Mouse (Mus musculus): ENCODE measurements at regions not wholly inside any gene's neighbourhood (a gene's known extent, or its start where the extent isn't known, plus 50 kb on each side); places are given as distances from the start of the nearest gene placed in this dataset.

DNA sequence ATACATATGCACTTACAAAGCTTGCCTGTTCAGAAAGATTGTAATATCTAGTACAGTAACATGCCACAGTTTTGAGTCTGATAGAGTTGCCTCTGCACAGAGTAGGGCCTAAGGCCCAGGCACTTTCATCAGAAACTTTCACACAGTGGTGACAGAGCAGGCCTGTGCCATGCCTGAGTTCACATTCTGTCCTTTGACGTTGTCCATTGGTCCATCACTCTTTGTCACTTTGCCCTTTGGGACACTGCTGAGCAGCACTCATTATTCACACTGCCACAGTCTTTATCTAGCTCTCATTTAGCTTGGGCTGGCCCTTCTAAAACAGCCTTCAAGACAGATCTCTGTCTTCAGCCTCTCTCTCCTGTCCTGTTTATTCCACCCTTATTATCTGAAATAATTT is 1055.0 kb downstream of the Fam19a2 start:
- DNase-seq (ENCODE audit: low spot score in 2 of 2): no peak

DNA sequence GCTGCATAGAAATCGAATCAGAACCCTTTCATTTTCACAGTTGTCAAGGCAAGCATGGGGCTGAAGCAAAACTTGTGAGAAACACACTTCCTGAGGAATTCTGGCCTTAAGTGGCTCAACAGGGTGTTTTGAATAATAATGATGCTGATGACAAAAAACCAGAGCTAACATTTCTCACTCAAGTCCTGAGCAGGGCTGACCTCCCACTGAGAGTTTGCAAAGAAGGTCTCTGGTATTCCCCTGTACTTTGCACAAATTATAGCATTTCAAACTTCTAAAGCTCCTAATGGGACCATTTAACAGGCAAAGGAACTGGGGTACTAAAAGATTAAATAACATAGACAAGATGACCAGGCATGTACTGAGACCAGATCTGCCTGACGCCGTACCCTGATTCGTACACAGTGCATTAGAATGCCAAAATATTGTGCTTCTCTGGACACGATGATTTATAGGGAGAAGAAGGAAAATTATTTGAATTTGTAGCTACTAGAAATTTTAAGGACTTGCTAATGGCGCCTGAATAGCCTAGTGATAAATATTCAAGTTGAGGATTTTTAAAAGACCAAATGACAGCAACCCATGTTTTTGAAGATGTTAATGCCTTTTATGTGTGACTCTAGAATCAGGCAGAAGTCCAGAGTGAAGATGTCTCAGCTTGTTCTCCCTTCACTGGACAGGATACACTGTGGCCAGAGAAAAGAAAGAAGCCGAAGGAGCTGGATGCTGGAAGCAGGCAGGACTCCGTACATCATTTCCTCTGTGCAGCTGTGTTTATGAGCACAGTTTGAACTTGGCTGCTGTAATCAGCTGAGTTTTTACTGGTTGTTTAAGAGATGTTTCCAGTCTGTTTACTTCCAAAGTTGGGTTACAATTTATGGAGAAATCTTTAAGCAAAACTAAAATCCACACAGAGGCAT is 1056.7 kb downstream of the Fam19a2 start:
- peak in 1 of 2 experiments; percentile 1 for DNase-seq (ENCODE audit: low spot score in 2 of 2)

DNA sequence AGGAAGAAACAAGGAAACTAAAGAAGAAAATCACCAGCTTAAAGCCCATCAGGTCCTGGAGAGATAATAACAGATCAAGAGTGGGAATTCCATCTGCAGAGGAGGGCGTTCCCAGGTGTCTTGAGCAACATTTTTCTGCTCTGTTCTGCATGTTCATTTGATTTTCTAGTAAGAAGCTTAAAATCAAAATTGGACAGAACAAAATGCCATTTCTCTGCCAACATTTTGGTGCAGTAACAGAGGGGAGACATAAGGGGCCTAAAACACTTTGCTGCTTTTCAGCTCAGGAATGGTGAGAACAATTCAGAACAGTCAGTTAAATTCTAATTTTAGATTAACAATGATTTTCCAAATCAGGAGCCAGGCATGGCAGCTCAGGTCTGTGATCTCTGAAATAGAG is 1056.8 kb downstream of the Slc16a7 start:
- DNase-seq (ENCODE audit: low spot score in 2 of 2): no peak

DNA sequence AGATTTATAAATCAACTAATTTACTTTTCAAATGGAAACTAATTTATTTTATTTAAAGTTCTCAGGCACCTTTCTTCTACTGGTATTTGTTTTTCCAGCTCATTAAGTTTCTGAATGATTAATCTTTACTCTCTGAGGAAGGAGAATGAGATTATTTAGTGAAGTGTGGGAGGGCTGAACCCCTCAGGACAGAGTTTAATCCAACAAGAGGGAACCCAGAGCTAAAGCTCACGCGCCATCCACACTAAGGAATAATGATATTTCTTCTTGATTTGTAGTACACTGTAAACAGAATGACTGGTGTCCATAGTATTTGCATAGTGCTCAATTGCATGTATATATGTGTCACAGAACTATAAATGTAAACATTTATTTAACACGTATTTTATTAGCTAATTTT is 1050.3 kb downstream of the Slc16a7 start:
- no peak for DNase-seq (ENCODE audit: low spot score in 2 of 2)

DNA sequence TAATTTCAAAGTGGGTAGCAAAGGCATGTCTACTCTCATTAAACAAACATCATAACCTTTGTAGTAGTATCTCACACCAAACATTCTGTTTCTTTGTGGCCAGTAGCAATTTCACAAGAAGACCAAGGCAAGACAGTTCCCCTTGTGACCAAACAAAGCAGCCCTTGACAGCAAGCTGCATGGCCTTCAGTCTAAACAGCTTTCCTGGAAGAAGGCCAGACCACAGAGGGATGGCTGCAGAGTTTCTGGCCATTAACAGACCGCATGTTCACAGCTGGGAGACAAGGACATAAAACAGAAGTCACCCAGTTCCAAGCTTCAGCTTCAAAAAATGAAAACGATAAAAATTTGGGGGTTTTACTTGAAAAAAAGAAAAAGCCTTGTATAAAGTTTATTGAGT is 1040.0 kb downstream of the Slc16a7 start:
- DNase-seq (ENCODE audit: low spot score in 2 of 2): peak; percentile 50 to 51

DNA sequence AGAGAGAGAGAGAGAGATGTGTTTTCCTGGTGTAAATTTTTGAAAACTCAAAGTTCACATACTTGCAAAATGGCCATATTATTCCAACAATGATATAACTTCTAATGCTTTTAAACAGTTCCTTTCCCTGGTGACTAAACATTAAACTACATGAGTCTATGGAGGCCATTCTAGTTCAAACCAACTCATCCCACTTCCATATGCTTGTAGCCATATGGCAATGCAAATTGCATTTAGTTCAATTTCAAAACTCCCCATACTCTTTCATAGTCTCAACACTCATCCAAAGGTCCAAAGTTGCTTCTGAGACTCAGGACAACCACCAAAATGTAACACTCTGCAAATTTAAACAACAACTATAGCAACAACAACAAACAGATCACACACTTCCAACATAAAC is 1026.5 kb downstream of the Slc16a7 start:
- DNase-seq (ENCODE audit: low spot score in 2 of 2): no peak

DNA sequence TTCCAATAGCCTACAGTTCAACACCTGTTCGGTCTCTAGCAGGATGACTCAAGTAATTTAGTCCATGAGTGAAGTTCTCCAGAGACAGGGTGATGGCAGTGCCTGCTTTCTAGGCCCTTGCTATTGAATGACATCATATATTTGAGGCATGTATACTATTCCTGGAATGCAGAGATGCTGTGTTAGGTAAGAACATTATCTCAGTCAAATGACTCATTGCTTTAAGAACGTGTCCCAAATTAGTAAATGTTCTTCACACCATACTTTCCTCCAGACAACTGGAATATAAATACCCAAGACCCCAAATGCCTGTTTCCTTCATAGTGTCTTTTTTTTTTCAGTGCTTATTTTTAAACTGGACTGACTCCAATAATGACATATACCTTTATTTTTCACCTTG is 1018.3 kb downstream of the Slc16a7 start:
- DNase-seq (ENCODE audit: low spot score in 2 of 2): no peak

DNA sequence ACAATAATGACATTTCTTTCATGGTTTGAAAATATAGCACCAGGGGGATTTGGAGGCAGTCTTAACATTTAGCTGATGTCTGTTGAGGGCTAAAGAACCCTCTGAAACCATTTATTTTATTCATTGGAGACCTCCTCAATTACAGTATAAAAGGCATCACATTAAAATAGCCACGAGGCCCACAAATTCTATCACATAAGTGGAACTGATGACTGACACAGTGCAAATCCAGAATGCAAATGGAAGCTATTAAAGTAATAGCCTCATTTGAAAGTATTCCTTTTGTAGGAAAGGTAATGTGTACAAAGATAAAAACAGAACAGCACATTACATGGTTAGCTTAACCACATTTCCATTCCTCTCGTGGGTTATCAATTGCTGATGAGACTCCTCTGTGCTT is 986.6 kb downstream of the Slc16a7 start:
- no peak for DNase-seq (ENCODE audit: low spot score in 2 of 2)

DNA sequence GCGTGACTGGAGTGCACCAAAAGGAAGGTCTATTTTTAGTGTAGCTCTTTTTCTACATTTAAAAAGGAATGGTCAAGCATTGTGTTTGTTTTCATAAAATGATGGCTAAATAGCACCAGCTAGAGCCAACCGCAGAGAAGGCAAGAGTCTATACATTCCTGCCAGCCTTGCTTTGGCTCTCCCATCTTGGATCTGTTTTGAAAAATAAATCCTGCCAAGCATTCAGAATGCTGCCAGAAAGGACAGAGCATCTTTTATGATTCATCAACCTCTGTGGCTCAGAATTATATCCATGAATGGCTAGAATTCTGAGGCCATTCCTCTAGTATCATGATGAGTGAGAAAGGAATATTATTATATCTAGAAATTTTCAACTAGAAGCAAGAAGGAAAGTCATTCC is 979.6 kb downstream of the Slc16a7 start:
- DNase-seq (ENCODE audit: low spot score in 2 of 2): no peak

DNA sequence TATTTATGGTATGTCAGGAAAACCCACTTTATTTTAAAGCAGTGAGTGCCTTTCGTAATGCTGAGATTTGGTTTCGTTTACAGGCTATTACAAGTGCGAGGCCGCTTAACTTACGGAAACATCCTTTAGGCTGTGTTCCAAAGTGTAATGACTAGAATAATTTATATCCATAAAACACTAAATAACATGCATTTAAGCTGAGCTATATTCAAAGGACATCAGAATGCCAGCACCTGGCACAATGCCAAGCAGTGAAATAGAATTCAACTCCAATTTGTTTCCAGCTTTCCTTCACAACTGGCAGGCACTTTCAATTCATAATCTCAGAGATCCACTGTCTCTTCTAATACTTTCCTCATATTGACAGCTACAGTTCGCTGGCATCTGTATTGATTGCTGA is 972.7 kb downstream of the Slc16a7 start:
- no peak for DNase-seq (ENCODE audit: low spot score in 2 of 2)

DNA sequence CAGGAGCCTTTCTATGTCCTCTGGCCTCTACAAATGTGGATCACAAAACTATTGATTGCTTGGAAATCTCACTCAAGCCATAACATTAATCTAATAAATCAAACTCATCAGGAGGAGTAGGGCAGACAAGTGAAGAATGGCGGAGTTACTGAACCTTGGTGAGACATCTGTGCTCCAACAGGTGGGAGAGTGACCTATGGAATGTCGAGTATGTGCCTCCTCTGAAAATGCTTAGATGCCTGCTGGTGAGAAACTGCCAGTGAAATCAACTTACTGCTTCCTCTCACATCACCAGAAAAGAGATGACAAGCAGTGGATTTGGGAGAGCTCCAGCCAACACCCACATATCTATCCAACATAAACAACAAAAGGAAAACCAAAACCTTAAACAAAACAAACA is 965.8 kb downstream of the Slc16a7 start:
- no peak for DNase-seq (ENCODE audit: low spot score in 2 of 2)
